Mouse (Mus musculus) heart, embryonic 16.5 days (tissue): Measurements from ENCODE around the gene Vmn2r29. TPM values are rescaled to one million over a fixed set of nuclear protein-coding genes. Genes with fewer than 3 reads are reported as not detected.

ENCODE experiments used
- ATAC-seq: fragments of 200-750 bp; cut with Nextera tagmentation; replicated peaks from 2 replicates; pipeline ENCODE4 v1.8.0; 2017; ENCODE audit warnings: moderate number of reproducible peaks; ENCODE audit not compliant: insufficient read depth, low FRiP score; ENCODE audit errors: extremely low read depth
- H3K27ac ChIP-seq: fragments of 300-500 bp; sonication (generic); 2 replicates; pipeline ENCODE4 v1.5.1; 2014; ENCODE audit warnings: mild to moderate bottlenecking, low read length, control low read depth, moderate library complexity
- H3K27me3 ChIP-seq: fragments of 300-500 bp; sonication (generic); 2 replicates; pipeline ENCODE4 v1.6.1; 2014; ENCODE audit warnings: low read length, mixed read lengths; ENCODE audit not compliant: control insufficient read depth, insufficient read depth
- H3K36me3 ChIP-seq: fragments of 300-500 bp; sonication (generic); 2 replicates; pipeline ENCODE4 v1.6.1; 2014; ENCODE audit not compliant: control insufficient read depth, insufficient read depth
- H3K4me1 ChIP-seq: fragments of 300-500 bp; sonication (generic); 2 replicates; pipeline ENCODE4 v1.6.1; 2014; ENCODE audit warnings: low read length, mixed read lengths; ENCODE audit not compliant: control insufficient read depth, insufficient read depth
- H3K4me2 ChIP-seq: fragments of 300-500 bp; sonication (generic); 2 replicates; pipeline ENCODE4 v1.6.1; 2014; ENCODE audit warnings: low read depth, mild to moderate bottlenecking, control low read depth, low read length
- H3K4me3 ChIP-seq: fragments of 300-500 bp; sonication (generic); 2 replicates; pipeline ENCODE4 v1.5.1; 2014; ENCODE audit warnings: mild to moderate bottlenecking, control low read depth, low read length
- H3K9ac ChIP-seq: fragments of 300-500 bp; sonication (generic); 2 replicates; pipeline ENCODE4 v1.6.1; 2014; ENCODE audit warnings: low read length, control low read depth
- H3K9me3 ChIP-seq: fragments of 300-500 bp; sonication (generic); replicated peaks from 2 replicates; pipeline ENCODE4 v1.6.1; 2016; ENCODE audit warnings: low read length; ENCODE audit not compliant: control insufficient read depth
- WGBS: fragments of 180-500 bp; shearing (Covaris S2); extraction: QIAGEN DNeasy Blood & Tissue Kit; methylation state at CpG from one replicate; pipeline ENCODE4 v1.1.7; 2014; 5-methylcytosine and 5-hydroxymethylcytosine counted together
- polyA plus RNA-seq: library from polyadenylated mRNA; unstranded; fragments of >200 nt; fragmentation: Nextera tagmentation; extraction: Ambion mirVana; gene quantifications from 2 replicates; pipeline ENCODE4 v1.2.1, GENCODE M21; 2015

The Vmn2r29 gene
- polyA plus RNA-seq, 1 experiment from 2014 or later: 0.05 TPM

DNA sequence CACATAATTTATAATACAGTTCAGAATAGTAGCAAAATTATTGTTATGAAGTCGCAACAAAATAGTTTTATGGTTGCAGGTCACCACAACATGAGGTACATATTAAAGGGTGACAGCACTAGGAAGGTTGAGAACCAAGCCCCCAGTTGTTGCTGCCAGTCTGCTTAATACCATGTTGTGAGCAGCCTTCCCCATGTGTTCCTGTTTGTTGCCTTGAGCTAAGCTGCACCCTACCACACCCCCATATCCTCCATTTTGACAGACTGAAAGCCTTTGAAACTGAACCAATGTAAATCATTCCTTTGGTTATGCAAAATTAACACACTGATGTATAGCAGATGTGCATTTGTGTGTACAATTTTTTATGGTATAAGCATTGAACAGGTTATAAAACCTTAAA lies 61.2 kb downstream of the Vmn2r29 start:
- no peaks in the 10 kb centered on the region for H3K9me3 ChIP-seq
- 79% methylated on average over 1 of the region's 1 CpGs for WGBS
- H3K4me3 ChIP-seq: no peak overlapping the region
- no peaks in the 10 kb centered on the region; the same call in 1 of the 2 replicates for H3K4me1 ChIP-seq
- H3K9ac ChIP-seq: no peak overlapping the region
- H3K4me2 ChIP-seq: no peak overlapping the region
- peaks cover 18% of the 10 kb centered on the region for H3K36me3 ChIP-seq
- no peak overlapping the region for H3K27ac ChIP-seq
- no peaks in the 10 kb centered on the region for H3K27me3 ChIP-seq
- ATAC-seq: no peak

Other genes starting within 250 kb of the Vmn2r29 start
- 8.4 and 9.9 TPM in 2 replicates for gene Zfp954, start 125.8 kb downstream of the Vmn2r29 start, polyA plus RNA-seq
- 1.1 and 1.2 TPM in 2 replicates for gene Zfp773, start 110.6 kb downstream of the Vmn2r29 start, polyA plus RNA-seq
- 1.5 and 1.8 TPM in 2 replicates for gene Zfp418, start 76.0 kb downstream of the Vmn2r29 start, polyA plus RNA-seq
- 4.6 and 5.3 TPM in 2 replicates for gene Zfp772, start 37.3 kb downstream of the Vmn2r29 start, polyA plus RNA-seq
- gene Gm45844, start 31.0 kb upstream of the Vmn2r29 start, polyA plus RNA-seq: 2.3 and 3.1 TPM in 2 replicates
- gene Clcn4, start 53.5 kb upstream of the Vmn2r29 start, polyA plus RNA-seq: 54.8 and 54.9 TPM in 2 replicates
- gene Vmn2r30, start 90.3 kb upstream of the Vmn2r29 start, polyA plus RNA-seq: 0.01 TPM in 1 of 2 replicates, not detected in the other
- gene Gm45783, start 127.2 kb upstream of the Vmn2r29 start, polyA plus RNA-seq: not detected in 2 replicates
- gene Vmn2r31, start 152.4 kb upstream of the Vmn2r29 start, polyA plus RNA-seq: not detected in 2 replicates
- not detected in 2 replicates for gene Vmn2r32, start 232.7 kb upstream of the Vmn2r29 start, polyA plus RNA-seq